Mouse (Mus musculus) heart, embryonic 11.5 days (tissue): Measurements from ENCODE around the gene Zfp185. TPM values are rescaled to one million over a fixed set of nuclear protein-coding genes. Genes with fewer than 3 reads are reported as not detected.

Source experiments
- ATAC-seq: fragments of 200-750 bp; cut with Nextera tagmentation; replicated peaks from 2 replicates; pipeline ENCODE4 v1.8.0; 2017; ENCODE audit warnings: moderate library complexity; ENCODE audit not compliant: insufficient number of reproducible peaks, low FRiP score, low TSS enrichment
- H3K27ac ChIP-seq: fragments of 300-500 bp; sonication (generic); 2 replicates; pipeline ENCODE4 v1.5.1; 2014; ENCODE audit warnings: mild to moderate bottlenecking, low read depth, low read length
- H3K27me3 ChIP-seq: fragments of 300-500 bp; sonication (generic); 2 replicates; pipeline ENCODE4 v1.6.1; 2014; ENCODE audit warnings: mild to moderate bottlenecking, low read length, mixed read lengths; ENCODE audit not compliant: control insufficient read depth, insufficient read depth
- H3K36me3 ChIP-seq: fragments of 300-500 bp; sonication (generic); 2 replicates; pipeline ENCODE4 v1.6.1; 2014; ENCODE audit warnings: mild to moderate bottlenecking, low read length, moderate library complexity, mixed read lengths; ENCODE audit not compliant: control insufficient read depth, insufficient read depth
- H3K4me1 ChIP-seq: fragments of 300-500 bp; sonication (generic); 2 replicates; pipeline ENCODE4 v1.6.1; 2014; ENCODE audit warnings: low read length; ENCODE audit not compliant: control insufficient read depth, insufficient read depth
- H3K4me2 ChIP-seq: fragments of 300-500 bp; sonication (generic); 2 replicates; pipeline ENCODE4 v1.6.1; 2014; ENCODE audit warnings: mild to moderate bottlenecking, moderate library complexity
- H3K4me3 ChIP-seq: fragments of 300-500 bp; sonication (generic); 2 replicates; pipeline ENCODE4 v1.5.1; 2014; ENCODE audit warnings: low read depth, low read length
- H3K9ac ChIP-seq: fragments of 300-500 bp; sonication (generic); 2 replicates; pipeline ENCODE4 v1.6.1; 2014; ENCODE audit warnings: mild to moderate bottlenecking, low read depth, low read length, moderate library complexity
- H3K9me3 ChIP-seq: fragments of 300-500 bp; sonication (generic); replicated peaks from 2 replicates; pipeline ENCODE4 v1.6.1; 2016; ENCODE audit warnings: low read length; ENCODE audit not compliant: control insufficient read depth
- WGBS: fragments of 180-500 bp; shearing (Covaris S2); extraction: QIAGEN DNeasy Blood & Tissue Kit; methylation state at CpG from one replicate; pipeline ENCODE4 v1.1.7; 2014; ENCODE audit not compliant: insufficient replicate concordance; 5-methylcytosine and 5-hydroxymethylcytosine counted together
- polyA plus RNA-seq: library from polyadenylated mRNA; unstranded; fragments of >200 nt; fragmentation: Nextera tagmentation; extraction: Ambion mirVana; gene quantifications from 2 replicates; pipeline ENCODE4 v1.2.1, GENCODE M21; 2014

Gene Zfp185
- polyA plus RNA-seq, 1 experiment from 2014 or later: 6.1 TPM

- Histone ChIP-seq H3K4me2 (no peak within 1 kb of the TSS), H3K27me3 (no peaks in the 10 kb centered on the region), H3K36me3 (no peaks in the 10 kb centered on the region), H3K27ac (no peak within 1 kb of the TSS), H3K4me3 (no peak within 1 kb of the TSS), H3K9ac (no peak within 1 kb of the TSS), H3K9me3 (no peaks in the 10 kb centered on the region), H3K4me1 (no peaks in the 10 kb centered on the region)
- ATAC-seq: no peak
- WGBS: 74% methylated on average over 1 of the region's 1 CpGs
Measured at GRCm38 (mm10) chrX:73037003-73037402, 49.9 kb downstream of the Zfp185 start, which contains the start of gene Pnma5. TSS of gene Pnma5 (minus strand) at chrX:73037103.

- H3K4me2 ChIP-seq: no peak overlapping the region
- no peak overlapping the region for H3K27ac ChIP-seq
- no peak overlapping the region for H3K4me3 ChIP-seq
- 68% methylated on average over 8 of the region's 8 CpGs for WGBS
- H3K36me3 ChIP-seq: no peaks in the 10 kb centered on the region
- no peak overlapping the region for H3K9ac ChIP-seq
- no peak for ATAC-seq
- no peaks in the 10 kb centered on the region for H3K27me3 ChIP-seq
- no peaks in the 10 kb centered on the region for H3K4me1 ChIP-seq
- no peaks in the 10 kb centered on the region for H3K9me3 ChIP-seq
Measured at GRCm38 (mm10) chrX:73038831-73039230, 51.7 kb downstream of the Zfp185 start.

- no peaks in the 10 kb centered on the region for H3K4me1 ChIP-seq
- WGBS: 72% methylated on average over 12 of the region's 12 CpGs
- H3K36me3 ChIP-seq: no peaks in the 10 kb centered on the region
- H3K4me3 ChIP-seq: no peak overlapping the region
- H3K4me2 ChIP-seq: no peak overlapping the region
- H3K9ac ChIP-seq: no peak overlapping the region
- H3K27ac ChIP-seq: no peak overlapping the region
- no peaks in the 10 kb centered on the region for H3K27me3 ChIP-seq
- ATAC-seq: no peak
- H3K9me3 ChIP-seq: no peaks in the 10 kb centered on the region
Measured at GRCm38 (mm10) chrX:73039666-73040065, 52.5 kb downstream of the Zfp185 start.

- WGBS: 23% methylated on average over 14 of the region's 14 CpGs
- Histone ChIP-seq H3K9me3 (no peaks in the 10 kb centered on the region), H3K4me1 (no peaks in the 10 kb centered on the region), H3K27me3 (no peaks in the 10 kb centered on the region), H3K9ac (no peak overlapping the region), H3K36me3 (no peaks in the 10 kb centered on the region), H3K27ac (no peak overlapping the region), H3K4me3 (no peak overlapping the region), H3K4me2 (peak overlapping the region; percentile 14; the same call in 1 of the 2 replicates)
- peak; percentile 55; the same call in 1 of the 2 replicates for ATAC-seq
Measured at GRCm38 (mm10) chrX:73053860-73054563, 66.9 kb downstream of the Zfp185 start.

GRCm38 (mm10) chrX:73061528-73061927, 74.4 kb downstream of the Zfp185 start:
- Histone ChIP-seq H3K4me2 (no peak overlapping the region), H3K9me3 (no peaks in the 10 kb centered on the region), H3K9ac (no peak overlapping the region), H3K36me3 (no peaks in the 10 kb centered on the region), H3K4me3 (no peak overlapping the region), H3K27me3 (peaks cover 7% of the 10 kb centered on the region; the same call in 1 of the 2 replicates), H3K27ac (no peak overlapping the region), H3K4me1 (0 out of 2 replicates have a peak, but pooled peaks cover 2% of the 10 kb centered on the region)
- 75% methylated on average over 1 of the region's 1 CpGs for WGBS
- no peak for ATAC-seq

- Histone ChIP-seq H3K4me1 (0 out of 2 replicates have a peak, but pooled peaks cover 2% of the 10 kb centered on the region), H3K9ac (no peak overlapping the region), H3K36me3 (no peaks in the 10 kb centered on the region), H3K4me2 (no peak overlapping the region), H3K27ac (no peak overlapping the region), H3K4me3 (no peak overlapping the region), H3K9me3 (no peaks in the 10 kb centered on the region), H3K27me3 (peaks cover 7% of the 10 kb centered on the region; the same call in 1 of the 2 replicates)
- ATAC-seq: no peak
- WGBS: 39% methylated on average over 5 of the region's 5 CpGs
Measured at GRCm38 (mm10) chrX:73062323-73062722, 75.2 kb downstream of the Zfp185 start.

GRCm38 (mm10) chrX:73063512-73064414, 76.6 kb downstream of the Zfp185 start:
- Histone ChIP-seq H3K4me1 (0 out of 2 replicates have a peak, but pooled peaks cover 2% of the 10 kb centered on the region), H3K9ac (no peak overlapping the region), H3K27ac (no peak overlapping the region), H3K36me3 (no peaks in the 10 kb centered on the region), H3K9me3 (no peaks in the 10 kb centered on the region), H3K27me3 (peaks cover 7% of the 10 kb centered on the region; the same call in 1 of the 2 replicates), H3K4me2 (peak overlapping the region; percentile 56), H3K4me3 (peak overlapping the region; percentile 16; the same call in 1 of the 2 replicates)
- ATAC-seq: no peak
- 36% methylated on average over 24 of the region's 24 CpGs for WGBS

GRCm38 (mm10) chrX:73064415-73064793, 77.3 kb downstream of the Zfp185 start, which contains the start of gene Pnma3:
TSS of gene Pnma3 (plus strand) at chrX:73064787.
- no peaks in the 10 kb centered on the region for H3K9me3 ChIP-seq
- peaks cover 7% of the 10 kb centered on the region; the same call in 1 of the 2 replicates for H3K27me3 ChIP-seq
- H3K27ac ChIP-seq: no peak within 1 kb of the TSS
- H3K4me2 ChIP-seq: peak within 1 kb of the TSS; percentile 56
- no peaks in the 10 kb centered on the region for H3K36me3 ChIP-seq
- WGBS: 39% methylated on average over 7 of the region's 7 CpGs
- peak within 1 kb of the TSS; percentile 16; the same call in 1 of the 2 replicates for H3K4me3 ChIP-seq
- ATAC-seq: no peak
- H3K9ac ChIP-seq: no peak within 1 kb of the TSS
- 0 out of 2 replicates have a peak, but pooled peaks cover 2% of the 10 kb centered on the region for H3K4me1 ChIP-seq
